14 mouse cellular contexts compared by ENCODE assay signal in the genomic region with DNA sequence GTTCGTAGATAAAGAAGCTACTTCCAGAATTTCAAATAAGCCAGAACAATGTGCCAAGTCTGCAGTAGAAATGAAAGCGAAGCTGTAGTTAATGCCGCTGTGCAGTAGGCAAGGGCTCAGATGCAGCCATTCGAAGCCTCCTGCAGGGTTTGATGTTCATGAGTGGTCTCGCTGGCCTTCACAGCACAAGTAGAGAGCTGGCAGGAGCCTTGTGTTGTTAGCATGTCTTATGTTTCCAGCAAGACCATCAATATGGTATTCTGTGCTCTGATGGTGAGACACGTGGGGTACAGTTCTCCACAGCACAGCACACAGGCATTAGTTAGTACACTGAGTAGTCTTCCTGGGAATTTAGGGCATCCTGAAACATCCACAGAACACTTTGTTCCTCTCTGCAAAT.
DNase-seq lines count a peak whose midpoint lies in the region; ATAC-seq lines count a peak whose summit lies in the region.
"Had no signal": no experiment of that assay in that cellular context is flagged by ENCODE, and none has a peak within 500 bp of the region (broad histone marks: within the 10 kb centered on the region; RNA-seq: fewer than 3 reads in every experiment).

No protein-coding gene starts in this region.

- no peak overlapping the region for H3K4me2 ChIP-seq in hindbrain, embryonic 14.5 days (replicated peaks)
- H3K4me2 ChIP-seq in liver, embryonic 12.5 days, result no peak overlapping the region
- H3K4me2 ChIP-seq in liver, embryonic 11.5 days, result no peak overlapping the region
- H3K4me2 ChIP-seq in forebrain, embryonic 15.5 days (replicated peaks), result no peak overlapping the region
- H3K4me2 ChIP-seq in neural tube, embryonic 14.5 days (ENCODE audit: low read depth, low read length), result no peak overlapping the region
- H3K4me2 ChIP-seq: midbrain, embryonic 12.5 days had no signal

- H3K9me3 ChIP-seq in hindbrain, embryonic 10.5 days, result no peaks in the 10 kb centered on the region
- no peaks in the 10 kb centered on the region for H3K9me3 ChIP-seq in hindbrain, embryonic 14.5 days (ENCODE audit: control insufficient read depth, low read length)
- no peaks in the 10 kb centered on the region for H3K9me3 ChIP-seq in liver, embryonic 12.5 days (replicated peaks)
- H3K9me3 ChIP-seq in liver, embryonic 11.5 days (ENCODE audit: control insufficient read depth, low read length), result no peaks in the 10 kb centered on the region
- no peaks in the 10 kb centered on the region for H3K9me3 ChIP-seq in forebrain, embryonic 15.5 days
- H3K9me3 ChIP-seq in neural tube, embryonic 14.5 days (ENCODE audit: control insufficient read depth, low read length), result no peaks in the 10 kb centered on the region
- H3K9me3 ChIP-seq: midbrain, embryonic 12.5 days had no signal

- no peak for DNase-seq in hindbrain, embryonic 10.5 days (ENCODE audit: low spot score)
- no peak for DNase-seq in hindbrain, embryonic 14.5 days (ENCODE audit: low spot score)
- DNase-seq in liver, embryonic 11.5 days (ENCODE audit: low spot score), result no peak
- no peak for DNase-seq in thymus, postnatal 10 days (ENCODE audit: low spot score in 2 of 2)
- DNase-seq in ovary, adult 18-20 months (ENCODE audit: low spot score), result no peak
- DNase-seq: cerebellum, adult 8-10 months; gastrocnemius, postnatal 25 days; right cerebral cortex, postnatal 25 days; thymus, postnatal 4 days had no signal

- H3K4me3 ChIP-seq in hindbrain, embryonic 10.5 days, result no peak overlapping the region
- H3K4me3 ChIP-seq in hindbrain, embryonic 14.5 days (replicated peaks; ENCODE audit: low read length), result no peak overlapping the region
- no peak overlapping the region for H3K4me3 ChIP-seq in liver, embryonic 12.5 days
- H3K4me3 ChIP-seq in liver, embryonic 11.5 days (ENCODE audit: low read depth, low read length), result no peak overlapping the region
- H3K4me3 ChIP-seq in forebrain, embryonic 15.5 days, result no peak overlapping the region
- H3K4me3 ChIP-seq in neural tube, embryonic 14.5 days (ENCODE audit: low read depth, low read length), result no peak overlapping the region
- H3K4me3 ChIP-seq: midbrain, embryonic 12.5 days had no signal

- no peak overlapping the region for H3K9ac ChIP-seq in hindbrain, embryonic 14.5 days
- H3K9ac ChIP-seq in liver, embryonic 12.5 days, result no peak overlapping the region
- no peak overlapping the region for H3K9ac ChIP-seq in liver, embryonic 11.5 days (ENCODE audit: low read depth, low read length)
- H3K9ac ChIP-seq in forebrain, embryonic 15.5 days (replicated peaks), result no peak overlapping the region
- H3K9ac ChIP-seq in neural tube, embryonic 14.5 days (replicated peaks; ENCODE audit: low read depth, low read length), result no peak overlapping the region

- ATAC-seq in hindbrain, embryonic 14.5 days (ENCODE audit: low FRiP score), result no peak
- ATAC-seq in liver, embryonic 12.5 days, result no peak
- ATAC-seq in liver, embryonic 11.5 days (replicated peaks; ENCODE audit: low FRiP score), result no peak
- 0 out of 2 replicates have a peak, but pooled peaks have one; percentile 47 for ATAC-seq in forebrain, embryonic 15.5 days (replicated peaks)
- ATAC-seq in neural tube, embryonic 14.5 days (ENCODE audit: low read depth), result peak; percentile 15; the same call in 1 of the 2 replicates
- ATAC-seq: inflammation-experienced regulatory T-cells, adult 6 months had no signal

- H3K36me3 ChIP-seq in hindbrain, embryonic 10.5 days, result peaks cover 7% of the 10 kb centered on the region; the same call in 1 of the 2 replicates
- no peaks in the 10 kb centered on the region for H3K36me3 ChIP-seq in hindbrain, embryonic 14.5 days (replicated peaks; ENCODE audit: control insufficient read depth, insufficient read depth)
- H3K36me3 ChIP-seq in liver, embryonic 12.5 days, result no peaks in the 10 kb centered on the region
- H3K36me3 ChIP-seq in liver, embryonic 11.5 days (ENCODE audit: control insufficient read depth, insufficient read depth, low read length), result no peaks in the 10 kb centered on the region
- H3K36me3 ChIP-seq in forebrain, embryonic 15.5 days, result no peaks in the 10 kb centered on the region
- H3K36me3 ChIP-seq in neural tube, embryonic 14.5 days (ENCODE audit: control insufficient read depth, insufficient read depth, low read length), result no peaks in the 10 kb centered on the region
- H3K36me3 ChIP-seq: midbrain, embryonic 12.5 days had no signal

- H3K4me1 ChIP-seq in hindbrain, embryonic 10.5 days (replicated peaks), result peaks cover 63% of the 10 kb centered on the region
- H3K4me1 ChIP-seq in hindbrain, embryonic 14.5 days (replicated peaks; ENCODE audit: control insufficient read depth, insufficient read depth, low read length), result peaks cover 54% of the 10 kb centered on the region
- H3K4me1 ChIP-seq in liver, embryonic 12.5 days, result peaks cover 94% of the 10 kb centered on the region
- peaks cover 47% of the 10 kb centered on the region for H3K4me1 ChIP-seq in liver, embryonic 11.5 days (replicated peaks; ENCODE audit: control insufficient read depth, insufficient read depth, low read length)
- peaks cover 68% of the 10 kb centered on the region for H3K4me1 ChIP-seq in forebrain, embryonic 15.5 days
- peaks cover 47% of the 10 kb centered on the region; the same call in 1 of the 2 replicates for H3K4me1 ChIP-seq in neural tube, embryonic 14.5 days (ENCODE audit: control insufficient read depth, insufficient read depth, low read length)

- H3K27ac ChIP-seq in hindbrain, embryonic 10.5 days, result 0 out of 2 replicates have a peak overlapping the region, but pooled peaks have one; percentile 43
- no peak overlapping the region for H3K27ac ChIP-seq in hindbrain, embryonic 14.5 days
- peak overlapping the region; percentile 13; the same call in 1 of the 2 replicates for H3K27ac ChIP-seq in liver, embryonic 12.5 days
- H3K27ac ChIP-seq in liver, embryonic 11.5 days (ENCODE audit: low read depth, low read length), result no peak overlapping the region
- H3K27ac ChIP-seq in forebrain, embryonic 15.5 days (replicated peaks), result peak overlapping the region; percentile 65
- H3K27ac ChIP-seq in neural tube, embryonic 14.5 days (ENCODE audit: low read depth, low read length), result no peak overlapping the region
- H3K27ac ChIP-seq: midbrain, embryonic 12.5 days had no signal

- no peaks in the 10 kb centered on the region for H3K27me3 ChIP-seq in hindbrain, embryonic 10.5 days (ENCODE audit: insufficient read depth, poor library complexity, severe bottlenecking)
- H3K27me3 ChIP-seq in hindbrain, embryonic 14.5 days (ENCODE audit: control insufficient read depth, insufficient read depth, low read length), result no peaks in the 10 kb centered on the region
- H3K27me3 ChIP-seq in liver, embryonic 12.5 days (replicated peaks), result no peaks in the 10 kb centered on the region
- no peaks in the 10 kb centered on the region for H3K27me3 ChIP-seq in liver, embryonic 11.5 days (replicated peaks; ENCODE audit: control insufficient read depth, insufficient read depth, low read length)
- H3K27me3 ChIP-seq in forebrain, embryonic 15.5 days, result no peaks in the 10 kb centered on the region
- no peaks in the 10 kb centered on the region for H3K27me3 ChIP-seq in neural tube, embryonic 14.5 days (ENCODE audit: control insufficient read depth, insufficient read depth, low read length)
- H3K27me3 ChIP-seq: midbrain, embryonic 12.5 days had no signal

- 70% methylated on average over 6 of the region's 6 CpGs for WGBS in hindbrain, embryonic 10.5 days
- WGBS in hindbrain, embryonic 14.5 days, result 40% methylated on average over 6 of the region's 6 CpGs
- 77% methylated on average over 6 of the region's 6 CpGs for WGBS in liver, embryonic 12.5 days (ENCODE audit: insufficient replicate concordance)
- WGBS in liver, embryonic 11.5 days, result 88% methylated on average over 6 of the region's 6 CpGs
- 14% methylated on average over 6 of the region's 6 CpGs for WGBS in forebrain, embryonic 15.5 days
- 42% methylated on average over 6 of the region's 6 CpGs for WGBS in neural tube, embryonic 14.5 days

Comparison
In these comparisons a context has a peak if more than half of its experiments do, and no peak if none do; other contexts are left out.
1. H3K27ac ChIP-seq: peak in hindbrain, embryonic 10.5 days (single experiment), liver, embryonic 12.5 days (single experiment) and forebrain, embryonic 15.5 days (single experiment); none in hindbrain, embryonic 14.5 days (single experiment), liver, embryonic 11.5 days (single experiment) and neural tube, embryonic 14.5 days (single experiment).
2. ATAC-seq: peak in forebrain, embryonic 15.5 days (single experiment) and neural tube, embryonic 14.5 days (single experiment); none in hindbrain, embryonic 14.5 days (single experiment), liver, embryonic 12.5 days (single experiment) and liver, embryonic 11.5 days (single experiment).